Mouse (Mus musculus): Measurements from ENCODE around the gene Lmln.

DNA sequence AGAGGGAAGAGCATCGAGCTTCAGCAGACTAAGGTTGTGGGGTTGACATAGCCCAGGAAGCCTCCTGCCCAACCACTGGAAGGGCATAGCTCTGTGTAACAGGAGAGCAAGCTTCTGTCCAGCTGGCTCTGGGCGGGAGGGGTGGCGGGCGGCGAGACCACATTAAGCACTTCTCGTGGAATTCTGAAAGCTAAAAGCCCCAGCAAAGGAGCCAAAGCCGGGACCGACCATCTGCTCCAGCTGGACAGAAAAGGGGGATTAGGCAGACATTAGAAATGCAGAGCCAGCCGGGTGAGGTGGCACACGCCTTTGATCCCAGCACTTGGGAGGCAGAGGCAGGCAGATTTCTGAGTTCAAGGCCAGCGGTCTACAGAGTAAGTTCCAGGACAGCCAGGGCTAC lies 95.7 kb downstream of the Lmln start:
- TF ChIP-seq CTCF (IDR thresholded peaks at IDR 0.05; ENCODE audit: insufficient read depth, low read depth, low read length), result no peak
- TF ChIP-seq POLR2A (IDR thresholded peaks at IDR 0.05; ENCODE audit: insufficient read depth, low read depth, low read length), result no peak

All from olfactory bulb, adult 2 months (tissue).